Mouse (Mus musculus): ENCODE data around the gene Trim29.

Gene Trim29

DNA sequence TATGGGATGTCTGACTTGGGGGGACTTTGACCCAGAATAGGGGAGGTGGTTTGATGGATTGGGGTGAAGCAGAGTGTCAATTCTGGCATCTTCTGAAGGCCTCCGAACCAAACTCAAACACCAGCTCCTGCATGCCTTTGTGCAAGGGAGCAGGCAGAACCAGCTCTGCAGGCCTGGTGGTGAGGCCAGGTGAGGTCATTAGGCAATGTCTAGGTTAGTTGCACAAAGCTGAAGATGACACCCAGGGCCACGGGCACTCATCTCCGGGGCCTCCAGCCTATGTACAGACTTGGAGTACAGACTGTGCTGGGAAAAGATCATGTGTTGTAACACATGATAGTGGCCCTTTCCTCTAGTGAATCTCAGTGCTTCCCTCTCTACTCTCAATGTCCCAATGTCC lies 3.2 kb downstream of the Trim29 start:
- DNase-seq (ENCODE audit: low spot score) = no peak

GRCm38 (mm10) chr9:43315320-43315950 lies 4.8 kb downstream of the Trim29 start:
- no peak for DNase-seq (ENCODE audit: low spot score)

GRCm38 (mm10) chr9:43316466-43316865 lies 5.8 kb downstream of the Trim29 start:
- no peak for DNase-seq (ENCODE audit: low spot score)

DNA sequence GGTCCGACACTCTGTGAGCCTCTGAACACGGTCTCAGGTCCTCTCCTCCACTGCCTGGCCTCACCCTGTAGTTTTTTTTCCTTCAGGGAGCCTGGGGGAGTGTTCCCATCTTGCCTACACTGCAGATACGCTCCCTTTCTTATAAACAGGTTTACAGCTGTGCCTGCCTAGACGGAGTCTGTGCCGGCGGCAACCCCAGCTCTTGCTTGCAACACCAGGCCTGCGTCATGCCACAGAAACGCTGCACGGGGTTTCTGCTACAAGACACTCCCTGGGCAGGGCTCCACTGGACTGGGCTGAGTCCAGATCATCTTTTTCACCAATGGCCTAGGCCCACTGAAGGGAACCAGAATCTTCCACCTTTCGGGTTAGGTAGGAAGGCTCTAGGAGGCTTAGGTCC lies 8.0 kb downstream of the Trim29 start:
- no peak for DNase-seq (ENCODE audit: low spot score)

DNA sequence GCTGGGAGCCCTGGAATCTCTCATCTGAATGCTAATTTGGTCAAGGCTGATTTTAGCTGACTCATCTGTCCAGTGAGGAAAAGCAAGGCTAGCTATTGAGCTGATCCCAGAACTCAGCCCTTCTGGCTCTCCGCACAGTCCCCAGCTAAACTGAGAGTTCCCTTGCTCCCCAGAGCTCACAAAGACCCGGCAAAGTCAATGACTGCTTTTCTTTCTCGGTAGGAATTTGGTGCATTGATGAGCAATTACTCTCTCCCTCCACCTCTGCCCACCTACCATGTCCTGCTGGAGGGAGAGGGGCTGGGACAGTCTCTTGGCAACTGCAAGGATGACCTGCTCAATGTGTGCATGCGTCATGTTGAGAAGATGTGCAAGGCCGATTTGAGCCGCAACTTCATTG lies 11.3 kb downstream of the Trim29 start:
- DNase-seq (ENCODE audit: low spot score) = no peak

DNA sequence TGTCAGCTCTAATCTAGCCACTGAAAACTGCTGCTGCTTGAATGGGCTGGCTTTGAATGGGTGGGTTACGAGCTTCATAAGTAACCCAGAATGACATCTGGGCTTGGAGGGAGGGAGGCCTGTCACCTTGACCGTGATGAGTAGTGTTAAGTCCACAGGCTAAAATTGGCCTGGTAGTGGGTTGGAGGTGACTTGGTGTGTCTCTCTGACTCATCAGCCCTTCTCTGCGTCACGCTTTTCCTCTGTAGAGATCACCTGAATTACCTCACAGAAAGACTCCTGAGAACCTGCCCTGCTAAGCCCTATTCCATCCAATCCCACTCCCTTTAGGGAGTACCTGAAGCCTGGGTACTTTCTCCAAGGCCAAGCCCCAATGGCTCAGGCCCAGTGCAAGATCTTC lies 12.0 kb downstream of the Trim29 start:
- DNase-seq (ENCODE audit: low spot score) = no peak

DNA sequence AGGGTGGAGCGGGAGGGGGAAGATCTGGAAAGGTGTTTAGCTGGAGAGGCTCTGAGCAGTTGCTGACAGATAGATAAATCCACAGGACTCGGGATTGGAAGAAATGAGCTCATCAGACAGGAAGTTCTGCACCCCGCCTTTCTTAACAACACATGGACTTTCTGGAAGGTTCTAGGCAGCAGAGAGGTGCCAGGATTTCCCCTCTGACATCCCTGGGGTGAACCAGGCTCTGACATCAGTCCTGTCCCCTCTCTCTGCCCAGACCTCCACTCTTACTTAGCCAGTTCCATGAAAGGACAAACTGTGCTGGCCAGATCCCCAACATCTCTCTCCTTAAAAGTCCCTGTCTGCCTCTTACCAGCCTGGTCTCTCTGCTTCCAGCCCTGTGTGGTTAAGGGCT lies 14.8 kb downstream of the Trim29 start:
- DNase-seq (ENCODE audit: low spot score) = no peak

DNA sequence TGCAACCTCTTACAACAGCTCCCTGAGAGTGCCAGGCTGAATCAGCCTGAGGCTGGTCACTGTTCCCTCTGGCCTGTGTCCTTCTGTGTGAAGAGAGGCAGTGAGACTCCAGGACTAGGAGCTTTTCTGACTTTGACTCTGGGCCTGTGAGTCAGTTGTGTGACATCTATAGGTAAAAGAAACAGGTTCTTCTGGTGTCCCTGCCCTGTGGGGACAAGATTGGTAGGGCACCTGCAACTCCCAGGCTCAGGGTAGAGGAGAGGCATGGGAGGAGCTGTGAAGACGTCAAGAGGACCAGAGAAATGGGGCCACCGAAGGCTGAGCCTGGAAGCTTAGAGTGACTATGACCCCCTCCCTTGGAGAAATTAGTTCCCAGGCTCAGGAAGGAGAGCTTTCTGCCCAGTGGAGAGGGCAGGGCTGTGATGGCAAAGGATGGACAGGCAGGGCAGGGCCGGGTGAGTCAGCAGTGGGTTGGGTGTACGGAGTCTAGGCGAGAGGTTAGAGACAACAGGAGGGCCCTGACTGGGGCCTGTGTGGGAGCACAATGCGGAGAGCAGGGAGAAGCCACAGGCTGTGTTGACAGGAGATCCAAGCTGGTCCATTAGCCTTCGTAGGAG lies 15.5 kb downstream of the Trim29 start:
- DNase-seq (ENCODE audit: low spot score) = no peak

GRCm38 (mm10) chr9:43327182-43328129 lies 16.8 kb downstream of the Trim29 start:
- no peak for DNase-seq (ENCODE audit: low spot score)

DNA sequence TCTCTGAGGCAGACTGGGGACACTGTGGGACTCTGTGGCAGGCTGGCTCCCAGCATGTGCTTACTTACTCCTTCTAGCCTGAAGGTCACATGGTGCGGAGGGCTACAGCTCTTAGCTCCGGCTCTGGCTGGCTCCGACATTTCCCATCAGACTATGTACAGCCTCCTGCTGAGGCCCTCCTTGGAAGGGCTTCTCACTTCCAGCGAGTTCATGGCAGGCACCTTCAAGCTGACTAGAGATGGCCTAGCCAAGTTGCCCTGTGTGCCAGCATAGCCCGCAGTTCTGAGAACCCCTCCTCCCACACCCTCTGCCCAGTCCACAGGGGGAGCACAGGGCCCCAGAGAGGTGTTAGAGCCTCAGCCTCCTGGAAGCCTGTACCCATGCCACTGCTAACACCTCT lies 19.8 kb downstream of the Trim29 start:
- DNase-seq (ENCODE audit: low spot score) = no peak

DNA sequence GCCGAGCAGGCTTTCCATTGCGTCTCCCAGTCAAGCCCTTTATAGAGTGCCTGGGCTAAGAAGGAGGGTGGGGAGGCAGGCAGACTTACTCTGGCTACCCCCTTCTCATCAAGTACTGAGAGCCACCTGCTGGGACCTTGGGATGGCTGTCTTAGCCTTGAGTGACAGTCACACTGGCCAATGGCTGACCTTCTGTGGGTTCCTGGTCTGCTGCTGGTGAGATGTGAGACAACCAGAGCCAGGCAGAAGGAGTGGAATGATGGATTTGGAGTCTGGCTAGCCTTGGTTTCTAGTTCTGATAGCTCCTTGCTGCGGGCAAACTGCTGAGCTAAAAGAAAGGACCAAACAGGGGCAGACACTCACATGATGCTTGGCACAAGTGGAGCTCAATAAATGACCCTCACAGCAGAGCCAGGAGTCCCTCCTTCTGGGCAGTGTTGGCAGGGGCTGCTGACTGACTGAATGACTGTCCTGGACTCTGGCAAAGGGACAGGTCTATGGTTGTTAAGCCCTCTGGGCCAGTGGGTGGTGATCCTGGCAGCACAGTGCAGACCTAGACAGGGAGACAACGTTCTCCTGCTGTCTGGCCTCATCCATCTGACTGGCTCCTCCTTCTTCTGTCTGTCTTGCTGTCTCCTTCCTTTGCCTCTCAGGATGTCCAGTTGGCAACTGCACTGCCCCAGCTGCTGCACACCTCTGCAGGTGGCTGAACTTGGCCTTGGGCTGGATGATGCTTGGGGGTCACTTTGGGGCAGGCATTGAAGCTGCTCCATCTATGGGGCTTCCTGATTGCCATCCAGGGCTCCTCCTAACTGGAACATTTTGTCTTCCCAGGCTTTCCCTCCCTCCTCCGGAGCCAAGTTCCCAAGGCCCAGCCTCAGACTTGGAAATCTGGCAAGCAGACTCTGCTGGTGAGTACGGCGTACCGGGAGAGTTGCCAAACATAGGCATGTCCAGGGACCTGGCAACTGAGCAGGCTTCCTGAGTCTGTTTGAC lies 21.1 kb downstream of the Trim29 start:
- DNase-seq (ENCODE audit: low spot score) = no peak

GRCm38 (mm10) chr9:43334476-43334875 lies 23.8 kb downstream of the Trim29 start:
- no peak for DNase-seq (ENCODE audit: low spot score)

DNA sequence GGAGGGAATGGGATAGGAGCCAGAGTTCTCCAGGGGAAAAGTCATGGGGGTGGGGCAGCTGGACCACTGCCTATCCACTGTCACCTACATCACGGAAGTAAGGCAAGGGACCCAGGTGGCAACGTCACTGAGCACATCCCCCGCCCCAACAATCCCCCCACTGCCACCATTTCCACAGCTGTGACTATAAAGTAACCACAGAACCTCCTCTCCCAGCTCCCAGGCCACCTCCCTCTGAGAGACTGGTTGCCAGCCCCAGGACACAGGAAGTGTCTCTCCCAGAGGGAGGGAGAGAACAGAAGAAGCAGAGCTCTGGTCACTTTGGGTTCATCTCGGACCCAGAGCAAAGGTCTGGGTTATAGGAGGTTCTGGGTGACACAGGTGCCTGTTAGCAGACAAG lies 27.0 kb downstream of the Trim29 start:
- DNase-seq (ENCODE audit: low spot score) = no peak

DNA sequence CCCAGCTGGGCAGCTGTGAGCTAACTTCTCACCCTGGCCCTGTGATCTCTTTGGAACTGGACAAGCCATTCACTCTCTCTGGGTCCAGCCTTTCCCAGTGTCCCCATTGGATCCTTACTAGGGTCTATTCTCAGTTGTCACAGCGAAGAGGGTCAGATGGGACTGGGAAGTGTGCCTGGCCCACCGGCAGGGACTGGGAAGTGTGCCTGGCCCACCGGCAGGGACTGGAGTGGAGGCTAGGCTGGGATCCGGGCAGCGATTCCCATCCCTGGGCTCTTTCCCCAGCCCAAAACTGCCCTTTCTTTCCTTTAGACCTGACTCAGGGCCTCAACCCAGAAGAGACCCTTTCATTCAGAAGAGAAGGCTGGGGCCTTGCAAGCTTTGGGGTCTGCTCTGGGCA lies 27.4 kb downstream of the Trim29 start:
- DNase-seq (ENCODE audit: low spot score) = no peak

DNA sequence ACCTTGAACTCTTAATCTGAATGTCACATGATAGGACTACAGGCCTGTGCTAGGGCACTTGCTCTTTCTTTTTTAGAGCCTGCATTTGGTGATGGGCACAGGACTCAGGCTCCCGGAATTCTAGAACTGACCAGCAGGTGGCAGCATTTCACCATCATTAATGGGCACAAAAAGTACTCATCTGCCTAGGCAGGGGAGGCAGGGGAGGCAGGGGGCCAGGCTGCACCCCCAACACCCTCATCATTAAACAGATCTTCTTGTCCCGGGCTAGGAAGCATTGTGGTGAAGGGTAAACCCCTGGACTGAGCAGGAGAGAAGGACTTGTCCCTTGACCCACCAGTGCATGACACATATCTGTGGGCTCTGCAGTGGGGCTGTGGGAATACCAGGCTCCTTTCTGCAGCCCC lies 29.0 kb downstream of the Trim29 start:
- peak; percentile 32 for DNase-seq (ENCODE audit: low spot score)

DNA sequence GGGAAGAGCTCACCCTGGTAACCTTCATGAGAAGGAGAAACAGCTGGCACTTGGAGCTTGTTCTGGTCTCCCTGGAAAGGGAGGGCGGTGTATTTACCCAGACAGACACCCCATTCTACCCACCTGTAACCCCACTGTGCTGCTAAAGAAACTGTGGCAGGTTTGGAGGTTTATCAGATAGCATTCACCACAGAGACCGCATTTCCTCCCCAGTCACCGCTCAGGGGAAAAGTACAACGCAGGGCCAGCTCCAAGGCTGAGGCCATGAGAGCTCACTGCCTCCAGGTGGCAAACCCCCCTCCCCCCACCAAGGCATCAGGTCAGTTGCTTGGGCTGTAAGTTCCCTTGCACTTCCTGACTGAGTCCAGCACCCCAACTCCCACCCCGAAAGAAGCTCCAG lies 39.4 kb downstream of the Trim29 start:
- no peak for DNase-seq (ENCODE audit: low spot score)

DNA sequence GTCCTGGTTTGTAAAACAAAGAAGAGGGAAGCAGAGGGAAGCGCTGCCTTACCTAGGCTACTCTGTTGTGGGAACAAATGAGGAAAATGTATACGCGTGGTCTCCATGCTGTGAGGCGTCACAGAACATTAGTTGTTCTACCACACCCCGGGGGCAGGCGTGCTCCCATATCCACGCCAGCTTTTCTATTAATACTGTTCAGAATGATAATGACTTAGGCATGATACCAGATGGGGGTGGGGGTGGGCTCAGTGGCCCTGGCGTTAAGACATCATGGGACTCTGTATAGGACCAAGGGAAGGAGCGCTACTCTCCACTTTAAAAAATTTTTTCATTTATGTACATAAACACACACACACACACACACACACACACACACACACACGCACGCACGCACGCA lies 40.4 kb downstream of the Trim29 start:
- DNase-seq (ENCODE audit: low spot score) = no peak

- no peak for DNase-seq (ENCODE audit: low spot score)
These were observed 46.4 kb downstream of the Trim29 start for GRCm38 (mm10) chr9:43357011-43357410.

- no peak for DNase-seq (ENCODE audit: low spot score)
These were observed 48.1 kb downstream of the Trim29 start for GRCm38 (mm10) chr9:43358591-43359323.

DNA sequence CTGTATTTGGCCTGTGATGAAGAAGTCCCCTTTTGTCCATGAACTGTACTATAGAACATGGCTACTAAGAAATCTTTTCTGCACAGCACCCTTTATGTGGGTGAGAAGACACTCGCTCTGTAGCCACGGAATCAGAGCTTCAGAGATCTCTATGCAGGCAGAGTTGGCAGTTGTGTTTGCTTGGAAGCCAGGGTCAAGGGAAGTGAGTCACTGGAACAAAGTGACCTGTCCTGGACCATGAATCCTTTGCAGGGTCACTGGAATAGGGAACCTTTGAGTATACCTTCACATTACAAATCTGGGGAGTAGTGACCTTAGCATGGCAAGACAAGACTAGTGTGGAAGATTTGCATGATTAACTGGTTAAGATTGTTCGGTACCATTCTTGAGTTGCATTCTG lies 58.1 kb downstream of the Trim29 start:
- no peak for DNase-seq (ENCODE audit: low spot score)

GRCm38 (mm10) chr9:43383871-43384270 lies 73.2 kb downstream of the Trim29 start:
- DNase-seq (ENCODE audit: low spot score) = no peak
